Mouse (Mus musculus) cortical plate, adult 2 months (tissue): Measurements from ENCODE around the gene Itgad.

Experiments
- CTCF ChIP-seq: fragments of 200-500 bp; IDR thresholded peaks from 2 replicates; pipeline ENCODE4 v1.5.1; 2011; ENCODE audit warnings: mild to moderate bottlenecking, control low read depth, low read length; ENCODE audit not compliant: insufficient read depth; ENCODE audit errors: extremely low read depth
- POLR2A ChIP-seq: fragments of 200-500 bp; IDR thresholded peaks from 2 replicates; pipeline ENCODE4 v1.6.1; 2011; ENCODE audit warnings: mild to moderate bottlenecking, low read length, control low read depth; ENCODE audit not compliant: insufficient read depth; ENCODE audit errors: extremely low read depth

DNA sequence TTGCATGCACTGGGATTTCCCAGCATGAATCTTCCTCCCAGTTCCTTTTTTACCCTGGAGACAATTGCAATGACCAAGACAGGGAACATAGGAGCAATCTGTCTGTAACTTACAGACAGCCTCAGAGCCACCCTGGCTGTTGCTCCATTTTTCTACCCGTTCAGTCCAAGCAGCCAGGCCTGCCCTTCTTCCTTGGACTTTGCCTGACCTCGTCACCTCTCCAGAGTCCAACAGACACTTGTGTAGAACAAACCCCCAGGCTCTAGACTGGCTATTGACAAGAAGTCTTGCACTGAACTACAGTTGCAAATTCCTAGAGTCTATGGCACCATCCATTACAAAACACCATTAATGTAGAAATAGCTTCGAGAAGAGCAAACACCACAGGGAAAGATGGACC lies 55.6 kb downstream of the Itgad start:
- TF ChIP-seq POLR2A (no peak), CTCF (no peak)
